9 mouse cellular contexts compared by ENCODE assay signal in genomic region chr10:26774266-26774665, GRCm38 (mm10). TPM values are rescaled to one million over a fixed set of nuclear protein-coding genes. Genes with fewer than 3 reads are reported as not detected.
DNase-seq lines count a peak whose midpoint lies in the region; ATAC-seq lines count a peak whose summit lies in the region.
"Had no signal": no experiment of that assay in that cellular context is flagged by ENCODE, and none has a peak within 500 bp of the region (broad histone marks: within the 10 kb centered on the region; RNA-seq: fewer than 3 reads in every experiment).

No protein-coding gene starts in this region.

- 0 out of 2 replicates have a peak, but pooled peaks cover 3% of the 10 kb centered on the region for H3K4me1 ChIP-seq in hindbrain, embryonic 14.5 days (replicated peaks; ENCODE audit: control insufficient read depth, insufficient read depth, low read length)
- H3K4me1 ChIP-seq in limb, embryonic 12.5 days (replicated peaks) = peaks cover 16% of the 10 kb centered on the region; the same call in 1 of the 2 replicates
- H3K4me1 ChIP-seq in neural tube, embryonic 15.5 days = peaks cover 17% of the 10 kb centered on the region

- H3K27me3 ChIP-seq in hindbrain, embryonic 14.5 days (ENCODE audit: control insufficient read depth, insufficient read depth, low read length) = no peaks in the 10 kb centered on the region
- no peaks in the 10 kb centered on the region for H3K27me3 ChIP-seq in limb, embryonic 12.5 days
- H3K27me3 ChIP-seq in neural tube, embryonic 15.5 days (replicated peaks) = no peaks in the 10 kb centered on the region

- no peaks in the 10 kb centered on the region for H3K36me3 ChIP-seq in hindbrain, embryonic 14.5 days (replicated peaks; ENCODE audit: control insufficient read depth, insufficient read depth)
- H3K36me3 ChIP-seq in limb, embryonic 12.5 days = no peaks in the 10 kb centered on the region
- H3K36me3 ChIP-seq in neural tube, embryonic 15.5 days = no peaks in the 10 kb centered on the region

- DNase-seq in kidney, adult 11 months = peak; percentile 58
- no peak for DNase-seq in kidney, postnatal 4 days
- DNase-seq in hindbrain, embryonic 14.5 days (ENCODE audit: low spot score) = no peak
- no peak for DNase-seq in left cerebral cortex, adult 18-20 months (ENCODE audit: low spot score in 2 of 2)
- DNase-seq in embryo, embryonic 11 days = no peak
- no peak for DNase-seq in layer of hippocampus, adult 18-20 months (ENCODE audit: low spot score in 2 of 2)

- H3K4me2 ChIP-seq in hindbrain, embryonic 14.5 days (replicated peaks) = peak overlapping the region; percentile 78
- H3K4me2 ChIP-seq in limb, embryonic 12.5 days = peak overlapping the region; percentile 84
- H3K4me2 ChIP-seq in neural tube, embryonic 15.5 days = peak overlapping the region; percentile 88

- H3K4me3 ChIP-seq in hindbrain, embryonic 14.5 days (replicated peaks; ENCODE audit: low read length) = no peak overlapping the region
- H3K4me3 ChIP-seq in limb, embryonic 12.5 days (replicated peaks) = no peak overlapping the region; the same call in 1 of the 2 replicates
- H3K4me3 ChIP-seq in neural tube, embryonic 15.5 days (replicated peaks) = no peak overlapping the region
- H3K4me3 ChIP-seq: erythroblast, embryonic 14.5 days had no signal

- no peak overlapping the region for H3K9ac ChIP-seq in hindbrain, embryonic 14.5 days
- H3K9ac ChIP-seq in limb, embryonic 12.5 days (replicated peaks) = no peak overlapping the region
- H3K9ac ChIP-seq in neural tube, embryonic 15.5 days (replicated peaks) = no peak overlapping the region

- WGBS in hindbrain, embryonic 14.5 days = 75% methylated on average over 1 of the region's 1 CpGs
- WGBS in limb, embryonic 12.5 days = 92% methylated on average over 1 of the region's 1 CpGs
- 65% methylated on average over 1 of the region's 1 CpGs for WGBS in neural tube, embryonic 15.5 days

- H3K27ac ChIP-seq in hindbrain, embryonic 14.5 days = no peak overlapping the region
- no peak overlapping the region for H3K27ac ChIP-seq in limb, embryonic 12.5 days
- peak overlapping the region; percentile 28; the same call in 1 of the 2 replicates for H3K27ac ChIP-seq in neural tube, embryonic 15.5 days (replicated peaks)

- ATAC-seq in hindbrain, embryonic 14.5 days (ENCODE audit: low FRiP score) = no peak
- ATAC-seq in limb, embryonic 12.5 days (ENCODE audit: insufficient number of reproducible peaks, insufficient read depth, low FRiP score, low TSS enrichment, low read depth) = no peak
- no peak for ATAC-seq in neural tube, embryonic 15.5 days (ENCODE audit: low FRiP score)

- H3K9me3 ChIP-seq in hindbrain, embryonic 14.5 days (ENCODE audit: control insufficient read depth, low read length) = no peaks in the 10 kb centered on the region
- no peaks in the 10 kb centered on the region for H3K9me3 ChIP-seq in limb, embryonic 12.5 days
- H3K9me3 ChIP-seq in neural tube, embryonic 15.5 days (replicated peaks) = no peaks in the 10 kb centered on the region

RNA-seq across cellular contexts. Expression of gene Arhgap18, which starts 21.0 kb away (rescaled TPM):
- polyA plus RNA-seq in hindbrain, embryonic 14.5 days (2014; fragmentation: Nextera tagmentation; extraction: Ambion mirVana) = 13.3 and 14.9 TPM in 2 replicates
- 16.6 and 20.5 TPM in 2 replicates for polyA plus RNA-seq in limb, embryonic 12.5 days (2016; fragmentation: Nextera tagmentation; extraction: Ambion mirVana)
- polyA plus RNA-seq in neural tube, embryonic 15.5 days (2015; fragmentation: Nextera tagmentation; extraction: Ambion mirVana) = 11.7 and 15.3 TPM in 2 replicates
- 10 to 100 TPM; 10.3 to 11.7 TPM for total RNA-seq in left cerebral cortex, adult 18-20 months (2021)
- total RNA-seq in layer of hippocampus, adult 18-20 months (2021) = 1 to 10 TPM; 3.8 to 6.9 TPM
